Mouse (Mus musculus): Measurements from ENCODE around the gene Anapc11. TPM values are rescaled to one million over a fixed set of nuclear protein-coding genes. Genes with fewer than 3 reads are reported as not detected.

Gene Anapc11
- polyA plus RNA-seq, 1 experiment = 254 TPM

- Histone ChIP-seq H3K79me3 (ENCODE audit: low read depth) (peaks cover 20% of the 10 kb centered on the region), H3K27me3 (ENCODE audit: control insufficient read depth, insufficient read depth, insufficient read length) (no peaks in the 10 kb centered on the region), H3ac (ENCODE audit: control insufficient read depth, insufficient read length, low read depth) (no peak overlapping the region), H3K79me2 (ENCODE audit: control insufficient read depth, insufficient read depth) (peaks cover 53% of the 10 kb centered on the region), H3K4me3 (ENCODE audit: insufficient read depth, poor library complexity, severe bottlenecking) (no peak overlapping the region), H3K36me3 (ENCODE audit: control insufficient read depth, insufficient read depth) (peaks cover 93% of the 10 kb centered on the region)
- TF ChIP-seq MAX (IDR thresholded peaks at IDR 0.05) = no peak
- no peak for TF ChIP-seq CEBPB (IDR thresholded peaks at IDR 0.05; ENCODE audit: low read depth)
- no peak for TF ChIP-seq USF1 (IDR thresholded peaks at IDR 0.05; ENCODE audit: low read depth)
- TF ChIP-seq FOSL1 (IDR thresholded peaks at IDR 0.05; ENCODE audit: insufficient read depth, low read length, poor library complexity, severe bottlenecking) = no peak
- TF ChIP-seq MYOG (IDR thresholded peaks at IDR 0.05; ENCODE audit: control insufficient read depth, extremely low read depth, insufficient read length) = no peak
- no peak for TF ChIP-seq CTCF (IDR thresholded peaks at IDR 0.05; ENCODE audit: control insufficient read depth, insufficient read depth, insufficient read length)
- TF ChIP-seq MYOD1 (IDR thresholded peaks at IDR 0.05; ENCODE audit: control insufficient read depth, insufficient read length, low read depth) = no peak
These were observed 33.1 kb upstream of the Anapc11 start for GRCm38 (mm10) chr11:120565114-120565513.

GRCm38 (mm10) chr11:120568324-120568723, 29.9 kb upstream of the Anapc11 start:
- Histone ChIP-seq H3K79me3 (ENCODE audit: low read depth) (peaks cover 41% of the 10 kb centered on the region), H3K4me3 (ENCODE audit: insufficient read depth, poor library complexity, severe bottlenecking) (no peak overlapping the region), H3ac (ENCODE audit: control insufficient read depth, insufficient read length, low read depth) (no peak overlapping the region), H3K36me3 (ENCODE audit: control insufficient read depth, insufficient read depth) (peaks cover 76% of the 10 kb centered on the region), H3K79me2 (ENCODE audit: control insufficient read depth, insufficient read depth) (peaks cover 80% of the 10 kb centered on the region), H3K27me3 (ENCODE audit: control insufficient read depth, insufficient read depth, insufficient read length) (no peaks in the 10 kb centered on the region)
- TF ChIP-seq CTCF (IDR thresholded peaks at IDR 0.05; ENCODE audit: control insufficient read depth, insufficient read depth, insufficient read length) (no peak), MAX (IDR thresholded peaks at IDR 0.05) (no peak), CEBPB (IDR thresholded peaks at IDR 0.05; ENCODE audit: low read depth) (no peak), USF1 (IDR thresholded peaks at IDR 0.05; ENCODE audit: low read depth) (no peak), MYOG (IDR thresholded peaks at IDR 0.05; ENCODE audit: control insufficient read depth, extremely low read depth, insufficient read length) (no peak), MYOD1 (IDR thresholded peaks at IDR 0.05; ENCODE audit: control insufficient read depth, insufficient read length, low read depth) (no peak), FOSL1 (IDR thresholded peaks at IDR 0.05; ENCODE audit: insufficient read depth, low read length, poor library complexity, severe bottlenecking) (no peak)

GRCm38 (mm10) chr11:120571122-120571521, 27.1 kb upstream of the Anapc11 start:
- TF ChIP-seq FOSL1 (IDR thresholded peaks at IDR 0.05; ENCODE audit: insufficient read depth, low read length, poor library complexity, severe bottlenecking) (no peak), CTCF (IDR thresholded peaks at IDR 0.05; ENCODE audit: control insufficient read depth, insufficient read depth, insufficient read length) (no peak), CEBPB (IDR thresholded peaks at IDR 0.05; ENCODE audit: low read depth) (no peak), USF1 (IDR thresholded peaks at IDR 0.05; ENCODE audit: low read depth) (no peak), MYOG (IDR thresholded peaks at IDR 0.05; ENCODE audit: control insufficient read depth, extremely low read depth, insufficient read length) (no peak), MYOD1 (IDR thresholded peaks at IDR 0.05; ENCODE audit: control insufficient read depth, insufficient read length, low read depth) (no peak), MAX (IDR thresholded peaks at IDR 0.05) (no peak)
- H3K79me2 ChIP-seq (ENCODE audit: control insufficient read depth, insufficient read depth) = peaks cover 76% of the 10 kb centered on the region
- peak overlapping the region; percentile 91 for H3K4me3 ChIP-seq (ENCODE audit: insufficient read depth, poor library complexity, severe bottlenecking)
- H3K36me3 ChIP-seq (ENCODE audit: control insufficient read depth, insufficient read depth) = peaks cover 50% of the 10 kb centered on the region
- H3K27me3 ChIP-seq (ENCODE audit: control insufficient read depth, insufficient read depth, insufficient read length) = no peaks in the 10 kb centered on the region
- H3ac ChIP-seq (ENCODE audit: control insufficient read depth, insufficient read length, low read depth) = peak overlapping the region; percentile 64
- peaks cover 41% of the 10 kb centered on the region for H3K79me3 ChIP-seq (ENCODE audit: low read depth)

GRCm38 (mm10) chr11:120571754-120572416, 26.3 kb upstream of the Anapc11 start:
- Histone ChIP-seq H3ac (ENCODE audit: control insufficient read depth, insufficient read length, low read depth) (peak overlapping the region; percentile 93), H3K79me2 (ENCODE audit: control insufficient read depth, insufficient read depth) (peaks cover 69% of the 10 kb centered on the region), H3K79me3 (ENCODE audit: low read depth) (peaks cover 41% of the 10 kb centered on the region), H3K27me3 (ENCODE audit: control insufficient read depth, insufficient read depth, insufficient read length) (no peaks in the 10 kb centered on the region), H3K4me3 (ENCODE audit: insufficient read depth, poor library complexity, severe bottlenecking) (peak overlapping the region; percentile 91), H3K36me3 (ENCODE audit: control insufficient read depth, insufficient read depth) (peaks cover 49% of the 10 kb centered on the region)
- no peak for TF ChIP-seq USF1 (IDR thresholded peaks at IDR 0.05; ENCODE audit: low read depth)
- TF ChIP-seq CEBPB (IDR thresholded peaks at IDR 0.05; ENCODE audit: low read depth) = no peak
- no peak for TF ChIP-seq MYOG (IDR thresholded peaks at IDR 0.05; ENCODE audit: control insufficient read depth, extremely low read depth, insufficient read length)
- TF ChIP-seq FOSL1 (IDR thresholded peaks at IDR 0.05; ENCODE audit: insufficient read depth, low read length, poor library complexity, severe bottlenecking) = no peak
- no peak for TF ChIP-seq CTCF (IDR thresholded peaks at IDR 0.05; ENCODE audit: control insufficient read depth, insufficient read depth, insufficient read length)
- TF ChIP-seq MYOD1 (IDR thresholded peaks at IDR 0.05; ENCODE audit: control insufficient read depth, insufficient read length, low read depth) = no peak
- TF ChIP-seq MAX (IDR thresholded peaks at IDR 0.05) = no peak

- H3K36me3 ChIP-seq (ENCODE audit: control insufficient read depth, insufficient read depth) = peaks cover 49% of the 10 kb centered on the region
- peak overlapping the region; percentile 91 for H3K4me3 ChIP-seq (ENCODE audit: insufficient read depth, poor library complexity, severe bottlenecking)
- no peaks in the 10 kb centered on the region for H3K27me3 ChIP-seq (ENCODE audit: control insufficient read depth, insufficient read depth, insufficient read length)
- H3ac ChIP-seq (ENCODE audit: control insufficient read depth, insufficient read length, low read depth) = peak overlapping the region; percentile 93
- TF ChIP-seq USF1 (IDR thresholded peaks at IDR 0.05; ENCODE audit: low read depth) (no peak), CTCF (IDR thresholded peaks at IDR 0.05; ENCODE audit: control insufficient read depth, insufficient read depth, insufficient read length) (no peak), MAX (IDR thresholded peaks at IDR 0.05) (no peak), MYOD1 (IDR thresholded peaks at IDR 0.05; ENCODE audit: control insufficient read depth, insufficient read length, low read depth) (no peak), CEBPB (IDR thresholded peaks at IDR 0.05; ENCODE audit: low read depth) (no peak), FOSL1 (IDR thresholded peaks at IDR 0.05; ENCODE audit: insufficient read depth, low read length, poor library complexity, severe bottlenecking) (no peak), MYOG (IDR thresholded peaks at IDR 0.05; ENCODE audit: control insufficient read depth, extremely low read depth, insufficient read length) (no peak)
- H3K79me2 ChIP-seq (ENCODE audit: control insufficient read depth, insufficient read depth) = peaks cover 64% of the 10 kb centered on the region
- H3K79me3 ChIP-seq (ENCODE audit: low read depth) = peaks cover 41% of the 10 kb centered on the region
These were observed 25.8 kb upstream of the Anapc11 start for GRCm38 (mm10) chr11:120572417-120572751.

Data from C2C12 (cell line).